Mouse (Mus musculus): ENCODE results near the gene Haao.

- no peak for TF ChIP-seq CTCF (IDR thresholded peaks at IDR 0.05; ENCODE audit: low read depth, low read length)
- no peak for TF ChIP-seq GATA1 (IDR thresholded peaks at IDR 0.05; ENCODE audit: borderline replicate concordance, low read length)
- no peak for TF ChIP-seq POLR2AphosphoS5 (IDR thresholded peaks at IDR 0.05; ENCODE audit: insufficient replicate concordance, low read depth, low read length)
- TF ChIP-seq TAL1 (conservative IDR thresholded peaks at IDR 0.05; ENCODE audit: low read depth, low read length) = no peak
These were observed 23.6 kb upstream of the Haao start for GRCm38 (mm10) chr17:83871354-83871753.

All from G1E (cell line).